Comparison of ENCODE assay signal across 7 mouse cellular contexts in genomic region chr7:63936986-63937235, GRCm38 (mm10). TPM values are rescaled to one million over a fixed set of nuclear protein-coding genes. Genes with fewer than 3 reads are reported as not detected.
DNase-seq lines count a peak whose midpoint lies in the region; ATAC-seq and TF ChIP-seq lines count a peak whose summit lies in the region.

No protein-coding gene starts in this region.

- TF ChIP-seq POLR2A in limb, embryonic 14.5 days (IDR thresholded peaks at IDR 0.05; ENCODE audit: borderline replicate concordance, extremely low read depth, insufficient read depth, insufficient read length) = no peak

- H3K27ac ChIP-seq in forebrain, embryonic 11.5 days (ENCODE audit: low read depth, low read length) = peak overlapping the region; percentile 62; the same call in 1 of the 2 replicates
- peak overlapping the region; percentile 90 for H3K27ac ChIP-seq in limb, embryonic 14.5 days (replicated peaks; ENCODE audit: low read depth, low read length)
- H3K27ac ChIP-seq in stomach, embryonic 15.5 days = peak overlapping the region; percentile 94

- peak overlapping the region; percentile 100 for H3K4me3 ChIP-seq in megakaryocyte, embryonic 14.5 days (replicated peaks)
- H3K4me3 ChIP-seq in forebrain, embryonic 11.5 days (ENCODE audit: low read depth, low read length) = peak overlapping the region; percentile 86
- peak overlapping the region; percentile 77 for H3K4me3 ChIP-seq in limb, embryonic 14.5 days (replicated peaks; ENCODE audit: low read length)
- H3K4me3 ChIP-seq in stomach, embryonic 15.5 days (replicated peaks) = peak overlapping the region; percentile 85

- H3K27me3 ChIP-seq in megakaryocyte, embryonic 14.5 days (replicated peaks) = no peaks in the 10 kb centered on the region
- H3K27me3 ChIP-seq in forebrain, embryonic 11.5 days (ENCODE audit: control insufficient read depth, insufficient read depth, low read length) = 0 out of 2 replicates have a peak, but pooled peaks cover 2% of the 10 kb centered on the region
- H3K27me3 ChIP-seq in limb, embryonic 14.5 days (ENCODE audit: control insufficient read depth, insufficient read depth, low read length) = no peaks in the 10 kb centered on the region
- H3K27me3 ChIP-seq in stomach, embryonic 15.5 days (replicated peaks) = no peaks in the 10 kb centered on the region

- H3K9ac ChIP-seq in forebrain, embryonic 11.5 days (ENCODE audit: low read length) = peak overlapping the region; percentile 90
- H3K9ac ChIP-seq in limb, embryonic 14.5 days (ENCODE audit: low read depth, low read length, severe bottlenecking) = peak overlapping the region; percentile 79
- peak overlapping the region; percentile 86; the same call in 1 of the 2 replicates for H3K9ac ChIP-seq in stomach, embryonic 15.5 days

- 1% methylated on average over 11 of the region's 11 CpGs for WGBS in forebrain, embryonic 11.5 days
- WGBS in limb, embryonic 14.5 days = under 1% methylated on average over 11 of the region's 11 CpGs
- WGBS in stomach, embryonic 15.5 days = under 1% methylated on average over 11 of the region's 11 CpGs

- no peaks in the 10 kb centered on the region for H3K9me3 ChIP-seq in megakaryocyte, embryonic 14.5 days
- H3K9me3 ChIP-seq in forebrain, embryonic 11.5 days (ENCODE audit: control insufficient read depth, low read length) = no peaks in the 10 kb centered on the region
- H3K9me3 ChIP-seq in limb, embryonic 14.5 days (ENCODE audit: control insufficient read depth, low read length) = no peaks in the 10 kb centered on the region
- H3K9me3 ChIP-seq in stomach, embryonic 15.5 days = no peaks in the 10 kb centered on the region

- peak overlapping the region; percentile 88 for H3K4me2 ChIP-seq in forebrain, embryonic 11.5 days (ENCODE audit: low read depth, low read length, severe bottlenecking)
- peak overlapping the region; percentile 94 for H3K4me2 ChIP-seq in limb, embryonic 14.5 days (replicated peaks; ENCODE audit: low read depth, low read length, severe bottlenecking)
- peak overlapping the region; percentile 92 for H3K4me2 ChIP-seq in stomach, embryonic 15.5 days

- H3K36me3 ChIP-seq in megakaryocyte, embryonic 14.5 days (replicated peaks; ENCODE audit: low read length) = peaks cover 17% of the 10 kb centered on the region
- no peaks in the 10 kb centered on the region for H3K36me3 ChIP-seq in forebrain, embryonic 11.5 days (ENCODE audit: control insufficient read depth, insufficient read depth, low read length)
- H3K36me3 ChIP-seq in limb, embryonic 14.5 days (ENCODE audit: control insufficient read depth, insufficient read depth, low read length) = no peaks in the 10 kb centered on the region
- no peaks in the 10 kb centered on the region for H3K36me3 ChIP-seq in stomach, embryonic 15.5 days

- peaks cover 66% of the 10 kb centered on the region for H3K4me1 ChIP-seq in megakaryocyte, embryonic 14.5 days
- H3K4me1 ChIP-seq in forebrain, embryonic 11.5 days (replicated peaks; ENCODE audit: control insufficient read depth, insufficient read depth, low read length) = peaks cover 12% of the 10 kb centered on the region
- peaks cover 19% of the 10 kb centered on the region; the same call in 1 of the 2 replicates for H3K4me1 ChIP-seq in limb, embryonic 14.5 days (ENCODE audit: control insufficient read depth, insufficient read depth, low read length)
- H3K4me1 ChIP-seq in stomach, embryonic 15.5 days = peaks cover 15% of the 10 kb centered on the region; the same call in 1 of the 2 replicates

- no peak for DNase-seq in forebrain, embryonic 11.5 days (ENCODE audit: low spot score)
- no peak for DNase-seq in limb, embryonic 14.5 days (ENCODE audit: low spot score)
- DNase-seq in right cerebral cortex, postnatal 10 days (ENCODE audit: low spot score in 2 of 2) = no peak
- no peak for DNase-seq in testis, postnatal 10 days (ENCODE audit: low spot score)

- no peak for ATAC-seq in megakaryocyte, adult 5-6 weeks (ENCODE audit: poor library complexity, severe bottlenecking)
- no peak for ATAC-seq in forebrain, embryonic 11.5 days (replicated peaks; ENCODE audit: low FRiP score)
- no peak for ATAC-seq in limb, embryonic 14.5 days (ENCODE audit: low FRiP score, low read depth)
- no peak for ATAC-seq in stomach, embryonic 15.5 days (ENCODE audit: insufficient read depth, low FRiP score, low read depth)

RNA-seq across cellular contexts. Expression of gene Klf13, which starts 1.8 kb away (rescaled TPM):
- polyA plus RNA-seq in megakaryocyte, embryonic 14.5 days (2012; ENCODE audit: insufficient read depth, low replicate concordance) = 117 and 140 TPM in 2 replicates
- 108 and 122 TPM in 2 replicates for total RNA-seq in megakaryocyte, adult 5-6 weeks (2015)
- 61.7 and 64.4 TPM in 2 replicates for total RNA-seq in megakaryocyte, adult 5-6 weeks (2017)
- polyA plus RNA-seq in forebrain, embryonic 11.5 days (2014; fragmentation: Nextera tagmentation; extraction: Ambion mirVana) = 26.6 and 28.1 TPM in 2 replicates
- polyA plus RNA-seq in limb, embryonic 14.5 days (2012; rRNA removed) = 9.9 and 12.3 TPM in 2 replicates
- polyA plus RNA-seq in limb, embryonic 14.5 days (2014; fragmentation: Nextera tagmentation; extraction: Ambion mirVana) = 27.0 and 28.0 TPM in 2 replicates
- polyA plus RNA-seq in stomach, embryonic 15.5 days (2015; fragmentation: Nextera tagmentation; extraction: Ambion mirVana) = 31.0 and 32.3 TPM in 2 replicates

RNA-seq across cellular contexts. Expression of gene E030018B13Rik, which starts 20.3 kb away (rescaled TPM):
- not detected in 2 replicates for polyA plus RNA-seq in megakaryocyte, embryonic 14.5 days (2012; ENCODE audit: insufficient read depth, low replicate concordance)
- not detected in 2 replicates for total RNA-seq in megakaryocyte, adult 5-6 weeks (2015)
- not detected in 2 replicates for total RNA-seq in megakaryocyte, adult 5-6 weeks (2017)
- not detected in 2 replicates for polyA plus RNA-seq in forebrain, embryonic 11.5 days (2014; fragmentation: Nextera tagmentation; extraction: Ambion mirVana)
- not detected in 2 replicates for polyA plus RNA-seq in limb, embryonic 14.5 days (2012; rRNA removed)
- not detected in 2 replicates for polyA plus RNA-seq in limb, embryonic 14.5 days (2014; fragmentation: Nextera tagmentation; extraction: Ambion mirVana)
- polyA plus RNA-seq in stomach, embryonic 15.5 days (2015; fragmentation: Nextera tagmentation; extraction: Ambion mirVana) = 0.17 TPM in 1 of 2 replicates, not detected in the other
